Mouse (Mus musculus): Measurements from ENCODE around the gene Susd3. TPM values are rescaled to one million over a fixed set of nuclear protein-coding genes. Genes with fewer than 3 reads are reported as not detected.

Gene Susd3
- polyA plus RNA-seq, 1 experiment from 2014 or later, result 2.2 TPM

DNA sequence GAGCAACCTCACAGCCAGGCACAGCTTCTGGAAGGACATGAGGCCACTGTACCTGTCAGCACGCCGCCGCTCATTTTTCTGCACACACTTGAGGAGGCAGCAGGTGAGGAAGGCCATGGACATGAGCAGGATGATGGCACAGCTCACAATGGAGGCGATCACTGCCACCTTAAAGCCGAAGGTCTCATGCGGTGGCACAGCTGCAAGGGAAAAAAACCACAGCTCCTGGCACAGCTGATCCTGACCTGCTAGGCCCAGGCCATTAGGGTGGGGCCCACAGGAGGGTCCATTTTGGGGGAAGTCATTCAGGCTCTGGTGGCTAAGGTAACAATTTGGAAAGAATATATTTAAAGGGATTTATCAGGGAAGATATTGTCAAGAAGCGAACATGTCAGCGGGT is 9.8 kb downstream of the Susd3 start:
- Histone ChIP-seq H3K4me3 (ENCODE audit: low read length) (no peak overlapping the region), H3K4me2 (ENCODE audit: low read depth, low read length) (no peak overlapping the region), H3K27me3 (ENCODE audit: control insufficient read depth, insufficient read depth, low read depth, low read length) (no peaks in the 10 kb centered on the region), H3K4me1 (replicated peaks; ENCODE audit: control insufficient read depth, insufficient read depth, low read length) (no peaks in the 10 kb centered on the region), H3K9ac (ENCODE audit: low read length) (no peak overlapping the region), H3K27ac (ENCODE audit: low read length) (no peak overlapping the region), H3K9me3 (ENCODE audit: control insufficient read depth, low read length) (no peaks in the 10 kb centered on the region), H3K36me3 (ENCODE audit: control insufficient read depth, insufficient read depth, low read length) (no peaks in the 10 kb centered on the region)
- ATAC-seq (ENCODE audit: low read depth), result no peak
- 87% methylated on average over 8 of the region's 8 CpGs for WGBS

DNA sequence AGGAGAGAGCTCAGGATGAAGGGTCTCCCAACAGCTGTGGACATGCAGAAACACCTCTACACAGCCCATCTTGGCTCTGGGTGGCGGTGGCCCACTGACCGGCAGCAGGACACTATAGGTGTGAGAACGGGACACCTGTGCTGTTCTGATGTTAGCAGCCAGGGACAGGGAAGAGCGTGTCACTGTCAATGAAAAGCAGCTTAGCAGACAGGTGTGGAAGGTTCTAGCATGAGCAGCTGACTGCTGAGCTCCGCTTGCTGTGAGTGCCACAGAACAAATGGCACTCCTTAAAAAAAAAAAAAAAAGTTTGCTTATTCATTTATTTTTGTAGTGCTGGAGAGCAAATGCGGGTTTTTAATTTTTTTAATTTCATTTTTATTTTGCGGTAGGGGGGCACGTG is 10.9 kb downstream of the Susd3 start:
- no peaks in the 10 kb centered on the region for H3K4me1 ChIP-seq (replicated peaks; ENCODE audit: control insufficient read depth, insufficient read depth, low read length)
- no peak overlapping the region for H3K9ac ChIP-seq (ENCODE audit: low read length)
- H3K4me3 ChIP-seq (ENCODE audit: low read length), result no peak overlapping the region
- H3K9me3 ChIP-seq (ENCODE audit: control insufficient read depth, low read length), result no peaks in the 10 kb centered on the region
- no peak for ATAC-seq (ENCODE audit: low read depth)
- no peaks in the 10 kb centered on the region for H3K36me3 ChIP-seq (ENCODE audit: control insufficient read depth, insufficient read depth, low read length)
- H3K27me3 ChIP-seq (ENCODE audit: control insufficient read depth, insufficient read depth, low read depth, low read length), result no peaks in the 10 kb centered on the region
- WGBS, result 81% methylated on average over 8 of the region's 8 CpGs
- H3K4me2 ChIP-seq (ENCODE audit: low read depth, low read length), result no peak overlapping the region
- H3K27ac ChIP-seq (ENCODE audit: low read length), result no peak overlapping the region

DNA sequence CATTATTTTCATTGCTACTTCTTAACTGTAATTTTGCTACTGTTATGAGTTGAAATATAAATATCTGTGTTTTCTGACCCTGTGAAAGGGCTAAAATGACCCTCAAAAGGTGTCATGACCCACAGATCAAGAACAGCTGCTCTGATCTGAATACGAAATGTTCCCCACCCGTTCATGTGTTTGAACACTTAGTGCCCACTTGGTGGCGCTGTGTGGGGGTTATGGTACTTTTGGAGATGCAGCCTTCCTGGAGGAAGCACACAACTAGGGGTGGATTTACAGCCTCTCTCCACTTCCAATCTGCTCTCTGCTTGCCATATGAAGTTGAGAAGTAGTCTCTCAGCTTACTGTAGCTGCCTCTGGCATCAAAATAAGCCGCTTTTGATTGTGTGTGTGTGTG is 13.8 kb downstream of the Susd3 start:
- Histone ChIP-seq H3K27me3 (ENCODE audit: control insufficient read depth, insufficient read depth, low read depth, low read length) (no peaks in the 10 kb centered on the region), H3K4me3 (ENCODE audit: low read length) (no peak overlapping the region), H3K9me3 (ENCODE audit: control insufficient read depth, low read length) (no peaks in the 10 kb centered on the region), H3K27ac (ENCODE audit: low read length) (no peak overlapping the region), H3K4me1 (replicated peaks; ENCODE audit: control insufficient read depth, insufficient read depth, low read length) (no peaks in the 10 kb centered on the region), H3K36me3 (ENCODE audit: control insufficient read depth, insufficient read depth, low read length) (no peaks in the 10 kb centered on the region), H3K9ac (ENCODE audit: low read length) (no peak overlapping the region), H3K4me2 (ENCODE audit: low read depth, low read length) (no peak overlapping the region)
- 88% methylated on average over 4 of the region's 4 CpGs for WGBS
- no peak for ATAC-seq (ENCODE audit: low read depth)

DNA sequence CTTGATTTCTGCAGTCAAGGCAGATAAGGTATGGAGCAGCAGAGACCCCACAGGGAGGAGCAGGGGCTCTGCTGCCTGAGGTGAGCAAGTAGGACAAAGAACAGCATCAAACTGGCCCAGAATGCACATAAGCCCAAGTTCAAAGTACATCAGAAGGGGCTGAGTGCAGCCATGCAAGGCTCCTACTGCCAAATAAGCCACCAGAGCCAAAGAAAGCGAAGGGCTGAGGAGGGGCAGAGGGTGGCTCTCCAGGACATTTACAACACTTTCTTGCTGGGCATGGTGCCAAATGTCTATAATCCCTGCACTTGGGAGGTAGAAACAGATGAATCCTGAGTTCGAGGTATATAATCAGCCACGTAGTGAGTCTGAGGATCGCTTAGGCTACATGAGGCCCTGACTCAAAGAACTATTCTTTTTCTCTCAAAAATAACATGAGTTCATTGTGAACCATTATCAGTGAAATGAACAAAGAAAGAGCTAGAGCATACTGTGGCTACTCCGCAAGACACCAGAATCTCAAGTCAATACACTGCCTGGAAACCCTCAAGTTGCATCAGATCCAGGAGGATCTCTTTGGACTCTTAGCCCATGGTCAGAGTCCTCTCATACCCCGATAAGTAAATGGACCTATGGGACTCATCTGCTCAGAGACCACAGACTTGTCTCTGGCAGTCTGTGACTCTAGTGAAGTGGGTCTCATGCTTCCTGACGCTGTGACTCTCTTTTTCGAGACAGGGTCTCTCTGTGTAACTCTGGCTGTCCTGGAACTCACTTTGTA is 14.5 kb downstream of the Susd3 start:
- Histone ChIP-seq H3K27ac (ENCODE audit: low read length) (no peak overlapping the region), H3K4me2 (ENCODE audit: low read depth, low read length) (no peak overlapping the region), H3K9me3 (ENCODE audit: control insufficient read depth, low read length) (no peaks in the 10 kb centered on the region), H3K36me3 (ENCODE audit: control insufficient read depth, insufficient read depth, low read length) (no peaks in the 10 kb centered on the region), H3K4me3 (ENCODE audit: low read length) (no peak overlapping the region), H3K4me1 (replicated peaks; ENCODE audit: control insufficient read depth, insufficient read depth, low read length) (no peaks in the 10 kb centered on the region), H3K27me3 (ENCODE audit: control insufficient read depth, insufficient read depth, low read depth, low read length) (no peaks in the 10 kb centered on the region), H3K9ac (ENCODE audit: low read length) (no peak overlapping the region)
- WGBS, result 81% methylated on average over 8 of the region's 8 CpGs
- no peak for ATAC-seq (ENCODE audit: low read depth)

DNA sequence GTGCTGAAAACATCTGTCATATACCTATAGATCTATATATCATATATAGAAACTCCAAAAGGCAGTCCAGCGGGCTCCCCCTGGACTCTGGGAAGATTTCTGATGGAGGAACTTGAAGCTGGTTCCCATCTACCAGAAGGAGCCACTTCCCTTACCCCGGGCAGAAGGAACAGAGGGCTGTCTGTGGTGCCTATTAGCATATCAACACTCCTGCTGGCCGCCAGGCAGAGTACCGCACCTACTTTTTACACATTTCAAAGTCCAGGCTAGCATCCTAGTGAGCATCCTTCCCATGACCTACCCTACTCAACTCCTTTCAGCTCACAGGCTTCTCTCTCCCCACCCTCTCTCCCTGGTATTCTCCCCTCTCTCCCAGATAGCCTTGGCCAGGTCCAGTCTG is 22.9 kb downstream of the Susd3 start:
- H3K27ac ChIP-seq (ENCODE audit: low read length), result no peak overlapping the region
- H3K36me3 ChIP-seq (ENCODE audit: control insufficient read depth, insufficient read depth, low read length), result no peaks in the 10 kb centered on the region
- no peaks in the 10 kb centered on the region for H3K4me1 ChIP-seq (replicated peaks; ENCODE audit: control insufficient read depth, insufficient read depth, low read length)
- H3K9ac ChIP-seq (ENCODE audit: low read length), result no peak overlapping the region
- H3K27me3 ChIP-seq (ENCODE audit: control insufficient read depth, insufficient read depth, low read depth, low read length), result no peaks in the 10 kb centered on the region; the same call in 1 of the 2 replicates
- peaks cover 4% of the 10 kb centered on the region; the same call in 1 of the 2 replicates for H3K9me3 ChIP-seq (ENCODE audit: control insufficient read depth, low read length)
- ATAC-seq (ENCODE audit: low read depth), result no peak
- no peak overlapping the region for H3K4me3 ChIP-seq (ENCODE audit: low read length)
- 48% methylated on average over 4 of the region's 4 CpGs for WGBS
- no peak overlapping the region for H3K4me2 ChIP-seq (ENCODE audit: low read depth, low read length)

DNA sequence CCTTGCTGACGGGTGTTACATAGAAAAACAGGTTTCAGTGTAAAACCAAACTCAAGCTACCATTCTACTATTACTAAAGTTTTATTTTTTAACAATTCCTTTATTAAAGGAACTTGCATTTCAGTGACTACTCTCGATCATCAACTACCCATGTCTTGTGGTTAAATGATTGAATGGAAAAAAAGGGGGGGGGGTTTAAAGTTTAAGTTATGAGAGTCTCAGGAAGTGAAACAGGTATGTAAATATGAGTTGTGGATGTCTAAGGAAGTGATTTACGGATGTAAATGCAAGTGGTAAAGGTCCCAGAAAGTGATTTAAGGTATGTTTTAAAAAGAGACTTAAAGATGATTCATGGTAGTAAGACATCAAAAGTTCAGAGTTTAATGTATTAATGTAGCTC is 23.3 kb downstream of the Susd3 start:
- Histone ChIP-seq H3K27me3 (ENCODE audit: control insufficient read depth, insufficient read depth, low read depth, low read length) (no peaks in the 10 kb centered on the region; the same call in 1 of the 2 replicates), H3K4me3 (ENCODE audit: low read length) (no peak overlapping the region), H3K9me3 (ENCODE audit: control insufficient read depth, low read length) (peaks cover 4% of the 10 kb centered on the region; the same call in 1 of the 2 replicates), H3K4me2 (ENCODE audit: low read depth, low read length) (no peak overlapping the region), H3K27ac (ENCODE audit: low read length) (no peak overlapping the region), H3K9ac (ENCODE audit: low read length) (no peak overlapping the region), H3K36me3 (ENCODE audit: control insufficient read depth, insufficient read depth, low read length) (no peaks in the 10 kb centered on the region), H3K4me1 (replicated peaks; ENCODE audit: control insufficient read depth, insufficient read depth, low read length) (no peaks in the 10 kb centered on the region)
- ATAC-seq (ENCODE audit: low read depth), result no peak
- WGBS, result 55% methylated on average over 3 of the region's 3 CpGs

DNA sequence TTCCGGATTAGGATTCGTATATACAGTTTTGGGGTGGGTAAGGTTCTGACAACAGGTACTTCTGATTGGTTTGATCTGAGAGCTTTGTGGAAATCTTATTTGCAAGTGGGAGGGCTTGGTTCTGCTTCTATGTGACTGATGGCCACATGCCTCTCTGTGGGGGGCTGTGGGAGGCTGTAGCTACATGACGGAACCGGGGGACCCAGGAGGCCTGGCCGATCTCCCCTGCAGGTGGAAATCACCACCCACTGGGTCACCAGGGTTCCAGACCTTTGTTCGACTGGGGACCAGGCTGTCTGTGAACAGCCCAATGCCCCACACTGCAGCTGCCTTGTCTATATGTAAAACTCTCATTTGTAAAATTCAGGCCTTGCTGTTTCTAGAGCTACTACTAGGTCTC is 23.8 kb downstream of the Susd3 start:
- Histone ChIP-seq H3K4me1 (replicated peaks; ENCODE audit: control insufficient read depth, insufficient read depth, low read length) (no peaks in the 10 kb centered on the region), H3K27ac (ENCODE audit: low read length) (no peak overlapping the region), H3K9me3 (ENCODE audit: control insufficient read depth, low read length) (peaks cover 4% of the 10 kb centered on the region; the same call in 1 of the 2 replicates), H3K4me3 (ENCODE audit: low read length) (no peak overlapping the region), H3K9ac (ENCODE audit: low read length) (no peak overlapping the region), H3K36me3 (ENCODE audit: control insufficient read depth, insufficient read depth, low read length) (no peaks in the 10 kb centered on the region), H3K4me2 (ENCODE audit: low read depth, low read length) (no peak overlapping the region), H3K27me3 (ENCODE audit: control insufficient read depth, insufficient read depth, low read depth, low read length) (no peaks in the 10 kb centered on the region; the same call in 1 of the 2 replicates)
- ATAC-seq (ENCODE audit: low read depth), result no peak
- WGBS, result 24% methylated on average over 6 of the region's 6 CpGs

DNA sequence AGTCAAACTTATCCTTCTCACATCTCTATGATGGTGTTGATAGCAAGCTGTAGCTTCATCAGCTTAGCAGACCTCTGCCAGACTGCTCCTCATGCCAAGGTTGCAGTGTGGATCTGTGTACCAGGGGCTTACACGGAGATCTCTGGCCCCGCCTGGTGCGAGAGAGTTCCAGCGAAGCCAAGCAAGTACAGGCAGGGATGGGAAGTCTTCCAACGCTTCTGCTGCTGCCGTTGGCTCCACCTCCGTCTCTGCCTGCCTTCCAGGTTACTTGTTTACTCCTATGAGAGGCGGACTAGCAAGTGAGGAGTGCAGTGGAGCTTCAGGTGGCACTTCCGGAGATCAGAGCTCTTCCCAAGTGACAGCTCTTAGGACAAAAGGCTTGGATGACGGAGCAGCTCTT is 24.2 kb downstream of the Susd3 start:
- Histone ChIP-seq H3K4me3 (ENCODE audit: low read length) (no peak overlapping the region), H3K36me3 (ENCODE audit: control insufficient read depth, insufficient read depth, low read length) (no peaks in the 10 kb centered on the region), H3K4me2 (ENCODE audit: low read depth, low read length) (no peak overlapping the region), H3K9ac (ENCODE audit: low read length) (no peak overlapping the region; the same call in 1 of the 2 replicates), H3K4me1 (replicated peaks; ENCODE audit: control insufficient read depth, insufficient read depth, low read length) (no peaks in the 10 kb centered on the region), H3K9me3 (ENCODE audit: control insufficient read depth, low read length) (peaks cover 4% of the 10 kb centered on the region; the same call in 1 of the 2 replicates), H3K27ac (ENCODE audit: low read length) (no peak overlapping the region), H3K27me3 (ENCODE audit: control insufficient read depth, insufficient read depth, low read depth, low read length) (no peaks in the 10 kb centered on the region; the same call in 1 of the 2 replicates)
- WGBS, result 8% methylated on average over 10 of the region's 10 CpGs
- no peak for ATAC-seq (ENCODE audit: low read depth)

DNA sequence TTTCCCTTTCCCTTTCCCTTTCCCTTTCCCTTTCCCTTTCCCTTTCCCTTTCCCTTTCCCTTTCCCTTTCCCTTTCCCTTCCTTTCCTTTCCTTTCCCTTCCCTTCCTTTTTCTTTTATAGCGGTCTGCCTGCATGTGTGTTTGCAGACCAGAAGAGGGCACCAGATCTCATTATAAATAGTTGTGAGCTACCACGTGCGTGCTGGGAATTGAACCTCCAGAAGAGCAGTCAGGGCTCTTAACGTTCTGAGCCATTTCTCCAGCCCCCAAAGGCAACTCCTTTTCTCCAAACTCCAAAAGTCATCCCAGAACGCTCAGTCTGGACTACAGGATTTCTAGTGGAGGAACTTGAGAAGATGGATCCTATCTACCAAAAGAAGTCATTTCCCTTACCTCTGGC is 27.6 kb downstream of the Susd3 start:
- H3K4me2 ChIP-seq (ENCODE audit: low read depth, low read length), result no peak overlapping the region
- no peaks in the 10 kb centered on the region for H3K36me3 ChIP-seq (ENCODE audit: control insufficient read depth, insufficient read depth, low read length)
- no peak overlapping the region for H3K27ac ChIP-seq (ENCODE audit: low read length)
- ATAC-seq (ENCODE audit: low read depth), result no peak
- H3K4me3 ChIP-seq (ENCODE audit: low read length), result no peak overlapping the region
- H3K9ac ChIP-seq (ENCODE audit: low read length), result no peak overlapping the region
- H3K4me1 ChIP-seq (replicated peaks; ENCODE audit: control insufficient read depth, insufficient read depth, low read length), result peaks cover 8% of the 10 kb centered on the region
- 26% methylated on average over 5 of the region's 5 CpGs for WGBS
- peaks cover 4% of the 10 kb centered on the region; the same call in 1 of the 2 replicates for H3K9me3 ChIP-seq (ENCODE audit: control insufficient read depth, low read length)
- no peaks in the 10 kb centered on the region; the same call in none of the 2 replicates for H3K27me3 ChIP-seq (ENCODE audit: control insufficient read depth, insufficient read depth, low read depth, low read length)
